Mouse (Mus musculus): ENCODE data around the gene Gm5105. TPM values are rescaled to one million over a fixed set of nuclear protein-coding genes. Genes with fewer than 3 reads are reported as not detected.

The Gm5105 gene
- polyA plus RNA-seq, 1 experiment from 2014 or later: not detected

GRCm38 (mm10) chr3:138071476-138072073, 4.4 kb upstream of the Gm5105 start:
- no peaks in the 10 kb centered on the region for H3K9me3 ChIP-seq (replicated peaks; ENCODE audit: control insufficient read depth, low read length)
- no peak overlapping the region for H3K4me2 ChIP-seq (ENCODE audit: low read depth, low read length)
- no peaks in the 10 kb centered on the region for H3K36me3 ChIP-seq (ENCODE audit: control insufficient read depth, insufficient read depth)
- H3K4me1 ChIP-seq (ENCODE audit: control insufficient read depth, low read depth, low read length): no peaks in the 10 kb centered on the region
- H3K4me3 ChIP-seq (ENCODE audit: low read depth, low read length): no peak overlapping the region
- H3K9ac ChIP-seq (ENCODE audit: low read depth, low read length): no peak overlapping the region
- H3K27ac ChIP-seq (ENCODE audit: low read length): no peak overlapping the region
- 69% methylated on average over 10 of the region's 10 CpGs for WGBS (ENCODE audit: insufficient replicate concordance)
- ATAC-seq (ENCODE audit: low read depth): no peak
- no peaks in the 10 kb centered on the region for H3K27me3 ChIP-seq (ENCODE audit: control insufficient read depth, insufficient read depth, low read depth, low read length)

- Histone ChIP-seq H3K27ac (ENCODE audit: low read length) (no peak overlapping the region), H3K9ac (ENCODE audit: low read depth, low read length) (no peak overlapping the region), H3K9me3 (replicated peaks; ENCODE audit: control insufficient read depth, low read length) (no peaks in the 10 kb centered on the region), H3K27me3 (ENCODE audit: control insufficient read depth, insufficient read depth, low read depth, low read length) (no peaks in the 10 kb centered on the region), H3K36me3 (ENCODE audit: control insufficient read depth, insufficient read depth) (no peaks in the 10 kb centered on the region), H3K4me2 (ENCODE audit: low read depth, low read length) (no peak overlapping the region), H3K4me1 (ENCODE audit: control insufficient read depth, low read depth, low read length) (no peaks in the 10 kb centered on the region), H3K4me3 (ENCODE audit: low read depth, low read length) (no peak overlapping the region)
- WGBS (ENCODE audit: insufficient replicate concordance): 23% methylated on average over 1 of the region's 1 CpGs
- ATAC-seq (ENCODE audit: low read depth): no peak
Measured at GRCm38 (mm10) chr3:138071004-138071403, 3.8 kb upstream of the Gm5105 start.

GRCm38 (mm10) chr3:138069756-138070511, 2.7 kb upstream of the Gm5105 start:
- no peaks in the 10 kb centered on the region for H3K36me3 ChIP-seq (ENCODE audit: control insufficient read depth, insufficient read depth)
- H3K9me3 ChIP-seq (replicated peaks; ENCODE audit: control insufficient read depth, low read length): no peaks in the 10 kb centered on the region
- H3K27me3 ChIP-seq (ENCODE audit: control insufficient read depth, insufficient read depth, low read depth, low read length): no peaks in the 10 kb centered on the region
- H3K4me1 ChIP-seq (ENCODE audit: control insufficient read depth, low read depth, low read length): no peaks in the 10 kb centered on the region
- H3K9ac ChIP-seq (ENCODE audit: low read depth, low read length): no peak overlapping the region
- H3K27ac ChIP-seq (ENCODE audit: low read length): no peak overlapping the region
- no peak overlapping the region for H3K4me3 ChIP-seq (ENCODE audit: low read depth, low read length)
- WGBS (ENCODE audit: insufficient replicate concordance): 57% methylated on average over 18 of the region's 18 CpGs
- no peak overlapping the region for H3K4me2 ChIP-seq (ENCODE audit: low read depth, low read length)
- ATAC-seq (ENCODE audit: low read depth): no peak

GRCm38 (mm10) chr3:138068103-138068502, 915 bp upstream of the Gm5105 start:
- ATAC-seq (ENCODE audit: low read depth): no peak
- Histone ChIP-seq H3K36me3 (ENCODE audit: control insufficient read depth, insufficient read depth) (no peaks in the 10 kb centered on the region), H3K9me3 (replicated peaks; ENCODE audit: control insufficient read depth, low read length) (no peaks in the 10 kb centered on the region), H3K4me3 (ENCODE audit: low read depth, low read length) (no peak overlapping the region), H3K27ac (ENCODE audit: low read length) (no peak overlapping the region), H3K9ac (ENCODE audit: low read depth, low read length) (no peak overlapping the region), H3K4me1 (ENCODE audit: control insufficient read depth, low read depth, low read length) (no peaks in the 10 kb centered on the region), H3K27me3 (ENCODE audit: control insufficient read depth, insufficient read depth, low read depth, low read length) (no peaks in the 10 kb centered on the region), H3K4me2 (ENCODE audit: low read depth, low read length) (no peak overlapping the region)
- 80% methylated on average over 12 of the region's 12 CpGs for WGBS (ENCODE audit: insufficient replicate concordance)

GRCm38 (mm10) chr3:138066348-138066856, 786 bp downstream of the Gm5105 start:
- Histone ChIP-seq H3K4me3 (ENCODE audit: low read depth, low read length) (no peak overlapping the region), H3K4me2 (ENCODE audit: low read depth, low read length) (no peak overlapping the region), H3K4me1 (ENCODE audit: control insufficient read depth, low read depth, low read length) (no peaks in the 10 kb centered on the region; the same call in 1 of the 2 replicates), H3K9ac (ENCODE audit: low read depth, low read length) (no peak overlapping the region), H3K9me3 (replicated peaks; ENCODE audit: control insufficient read depth, low read length) (no peaks in the 10 kb centered on the region), H3K27me3 (ENCODE audit: control insufficient read depth, insufficient read depth, low read depth, low read length) (no peaks in the 10 kb centered on the region), H3K36me3 (ENCODE audit: control insufficient read depth, insufficient read depth) (no peaks in the 10 kb centered on the region), H3K27ac (ENCODE audit: low read length) (no peak overlapping the region)
- WGBS (ENCODE audit: insufficient replicate concordance): 76% methylated on average over 20 of the region's 20 CpGs
- ATAC-seq (ENCODE audit: low read depth): no peak

- Histone ChIP-seq H3K27me3 (ENCODE audit: control insufficient read depth, insufficient read depth, low read depth, low read length) (no peaks in the 10 kb centered on the region), H3K4me2 (ENCODE audit: low read depth, low read length) (no peak overlapping the region), H3K9me3 (replicated peaks; ENCODE audit: control insufficient read depth, low read length) (no peaks in the 10 kb centered on the region), H3K4me1 (ENCODE audit: control insufficient read depth, low read depth, low read length) (no peaks in the 10 kb centered on the region; the same call in 1 of the 2 replicates), H3K36me3 (ENCODE audit: control insufficient read depth, insufficient read depth) (no peaks in the 10 kb centered on the region), H3K27ac (ENCODE audit: low read length) (no peak overlapping the region), H3K9ac (ENCODE audit: low read depth, low read length) (no peak overlapping the region), H3K4me3 (ENCODE audit: low read depth, low read length) (no peak overlapping the region)
- 78% methylated on average over 16 of the region's 16 CpGs for WGBS (ENCODE audit: insufficient replicate concordance)
- ATAC-seq (ENCODE audit: low read depth): no peak
Measured at GRCm38 (mm10) chr3:138065930-138066329, 1.3 kb downstream of the Gm5105 start.

GRCm38 (mm10) chr3:138064732-138065645, 2.2 kb downstream of the Gm5105 start, which contains the start of gene 1110002E22Rik:
TSS of gene 1110002E22Rik (plus strand) at chr3:138065052.
- Histone ChIP-seq H3K36me3 (ENCODE audit: control insufficient read depth, insufficient read depth) (no peaks in the 10 kb centered on the region), H3K27me3 (ENCODE audit: control insufficient read depth, insufficient read depth, low read depth, low read length) (no peaks in the 10 kb centered on the region), H3K27ac (ENCODE audit: low read length) (no peak within 1 kb of the TSS), H3K4me3 (ENCODE audit: low read depth, low read length) (no peak within 1 kb of the TSS), H3K4me2 (ENCODE audit: low read depth, low read length) (no peak within 1 kb of the TSS), H3K9ac (ENCODE audit: low read depth, low read length) (no peak within 1 kb of the TSS), H3K9me3 (replicated peaks; ENCODE audit: control insufficient read depth, low read length) (no peaks in the 10 kb centered on the region), H3K4me1 (ENCODE audit: control insufficient read depth, low read depth, low read length) (no peaks in the 10 kb centered on the region; the same call in 1 of the 2 replicates)
- 0 out of 2 replicates have a peak, but pooled peaks have one; percentile 22 for ATAC-seq (ENCODE audit: low read depth)
- 71% methylated on average over 33 of the region's 33 CpGs for WGBS (ENCODE audit: insufficient replicate concordance)

- no peaks in the 10 kb centered on the region for H3K9me3 ChIP-seq (replicated peaks; ENCODE audit: control insufficient read depth, low read length)
- H3K27ac ChIP-seq (ENCODE audit: low read length): no peak overlapping the region
- no peak for ATAC-seq (ENCODE audit: low read depth)
Measured at GRCm38 (mm10) chr3:138063731-138064329, 3.4 kb downstream of the Gm5105 start.

More at GRCm38 (mm10) chr3:138063731-138064329, 3.4 kb downstream of the Gm5105 start:
- no peak overlapping the region for H3K9ac ChIP-seq (ENCODE audit: low read depth, low read length)
- no peaks in the 10 kb centered on the region for H3K36me3 ChIP-seq (ENCODE audit: control insufficient read depth, insufficient read depth)
- H3K27me3 ChIP-seq (ENCODE audit: control insufficient read depth, insufficient read depth, low read depth, low read length): no peaks in the 10 kb centered on the region
- H3K4me3 ChIP-seq (ENCODE audit: low read depth, low read length): no peak overlapping the region
- 56% methylated on average over 14 of the region's 14 CpGs for WGBS (ENCODE audit: insufficient replicate concordance)
- no peaks in the 10 kb centered on the region; the same call in 1 of the 2 replicates for H3K4me1 ChIP-seq (ENCODE audit: control insufficient read depth, low read depth, low read length)
- H3K4me2 ChIP-seq (ENCODE audit: low read depth, low read length): no peak overlapping the region

All from liver, embryonic 16.5 days (tissue).